Mouse (Mus musculus): Measurements from ENCODE around the gene Slc38a8.

Gene Slc38a8

DNA sequence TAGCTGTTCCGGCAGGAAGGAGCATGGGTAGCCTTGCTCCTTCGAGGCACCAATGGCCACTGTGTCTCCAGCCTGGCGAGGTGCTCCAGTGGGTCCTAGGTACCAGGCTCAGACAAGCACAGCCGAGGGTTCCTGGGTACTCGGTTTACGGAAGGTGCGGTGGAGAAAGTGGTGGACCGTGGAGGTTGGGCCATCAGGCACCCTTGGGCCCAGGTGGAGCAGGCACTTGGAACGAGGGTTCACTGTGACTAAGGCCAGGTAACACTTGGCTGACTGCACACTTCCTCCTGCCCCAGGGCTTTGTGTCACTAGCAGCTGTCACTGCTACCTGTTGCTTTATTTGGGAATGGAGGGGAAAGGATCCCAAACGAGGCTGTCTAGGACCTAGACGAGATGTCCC is 64.0 kb downstream of the Slc38a8 start:
- no peak for DNase-seq (ENCODE audit: low read depth)

GRCm38 (mm10) chr8:119436933-119437332 is 64.6 kb downstream of the Slc38a8 start:
- no peak for DNase-seq (ENCODE audit: low read depth)

- DNase-seq (ENCODE audit: low read depth): no peak
Measured at GRCm38 (mm10) chr8:119436331-119436730, 65.2 kb downstream of the Slc38a8 start.

- no peak for DNase-seq (ENCODE audit: low read depth)
Measured at GRCm38 (mm10) chr8:119435527-119435926, 66.0 kb downstream of the Slc38a8 start.

GRCm38 (mm10) chr8:119434569-119434968 is 66.9 kb downstream of the Slc38a8 start:
- DNase-seq (ENCODE audit: low read depth): no peak

- no peak for DNase-seq (ENCODE audit: low read depth)
Measured at GRCm38 (mm10) chr8:119433582-119434174, 67.8 kb downstream of the Slc38a8 start, which contains the start of gene Osgin1. Osgin1 (plus strand) TSS chr8:119434124.

GRCm38 (mm10) chr8:119432372-119432771 is 69.1 kb downstream of the Slc38a8 start:
- DNase-seq (ENCODE audit: low read depth): no peak

DNA sequence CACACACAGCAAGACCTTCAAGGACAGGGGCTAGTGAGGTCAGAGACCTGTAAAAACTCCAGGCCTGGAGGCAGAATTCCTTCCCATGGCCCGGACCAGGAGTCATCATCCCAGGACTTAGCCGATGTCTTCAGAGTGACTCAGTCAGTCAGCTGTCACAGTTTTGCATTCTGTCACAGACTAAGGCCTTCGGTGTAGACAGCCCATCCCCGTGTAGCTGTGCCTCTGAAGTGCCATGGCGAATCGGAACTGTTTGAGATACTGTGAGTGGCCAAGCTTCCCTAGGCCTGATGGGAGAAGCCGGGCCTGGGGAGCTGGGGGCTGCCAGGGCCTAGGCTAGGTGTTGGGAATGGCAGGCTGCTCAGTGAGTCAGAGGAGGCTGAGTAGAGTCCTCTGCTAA is 70.8 kb downstream of the Slc38a8 start:
- no peak for DNase-seq (ENCODE audit: low read depth)

- no peak for DNase-seq (ENCODE audit: low read depth)
Measured at GRCm38 (mm10) chr8:119430250-119430649, 71.2 kb downstream of the Slc38a8 start.

All from fibroblast of lung, adult 2 months (primary cell).